Mouse (Mus musculus): ENCODE data around the gene Acot11.
"Not testable (repeated sequence)": the region's sequence is repeated elsewhere in the genome, so short reads cannot be mapped to it uniquely, and the experiment has no call there.

Acot11 gene

GRCm38 (mm10) chr4:106747001-106747580 lies 57.7 kb downstream of the Acot11 start:
- no peak overlapping the region for H3K4me3 ChIP-seq (replicated peaks; ENCODE audit: low read length)
- H3K4me1 ChIP-seq (replicated peaks; ENCODE audit: low read depth, low read length): peaks cover 13% of the 10 kb centered on the region
- H3K9me3 ChIP-seq (ENCODE audit: low read length): no peaks in the 10 kb centered on the region
- H3K36me3 ChIP-seq (ENCODE audit: insufficient read depth, low read length): peaks cover 8% of the 10 kb centered on the region; the same call in 1 of the 2 replicates
- TF ChIP-seq POU5F1 (IDR thresholded peaks at IDR 0.05; ENCODE audit: borderline replicate concordance, low read length): no peak
- TF ChIP-seq CTCF (conservative IDR thresholded peaks at IDR 0.05; ENCODE audit: low read length): no peak
- no peak for TF ChIP-seq NANOG (IDR thresholded peaks at IDR 0.05; ENCODE audit: borderline replicate concordance, low read length)
- H3K27me3 ChIP-seq (ENCODE audit: insufficient read depth, low read length): no peaks in the 10 kb centered on the region

GRCm38 (mm10) chr4:106745862-106746261 lies 58.9 kb downstream of the Acot11 start:
- Histone ChIP-seq H3K27me3 (ENCODE audit: insufficient read depth, low read length) (no peaks in the 10 kb centered on the region), H3K4me1 (replicated peaks; ENCODE audit: low read depth, low read length) (peaks cover 13% of the 10 kb centered on the region), H3K9me3 (ENCODE audit: low read length) (no peaks in the 10 kb centered on the region), H3K36me3 (ENCODE audit: insufficient read depth, low read length) (peaks cover 8% of the 10 kb centered on the region; the same call in 1 of the 2 replicates), H3K4me3 (replicated peaks; ENCODE audit: low read length) (no peak overlapping the region)
- TF ChIP-seq POU5F1 (IDR thresholded peaks at IDR 0.05; ENCODE audit: borderline replicate concordance, low read length): no peak
- TF ChIP-seq CTCF (conservative IDR thresholded peaks at IDR 0.05; ENCODE audit: low read length): no peak
- TF ChIP-seq NANOG (IDR thresholded peaks at IDR 0.05; ENCODE audit: borderline replicate concordance, low read length): no peak

- H3K36me3 ChIP-seq (ENCODE audit: insufficient read depth, low read length): no peaks in the 10 kb centered on the region
- no peak for TF ChIP-seq NANOG (IDR thresholded peaks at IDR 0.05; ENCODE audit: borderline replicate concordance, low read length)
- TF ChIP-seq CTCF (conservative IDR thresholded peaks at IDR 0.05; ENCODE audit: low read length): no peak
- TF ChIP-seq POU5F1 (IDR thresholded peaks at IDR 0.05; ENCODE audit: borderline replicate concordance, low read length): no peak
- H3K4me3 ChIP-seq (replicated peaks; ENCODE audit: low read length): no peak overlapping the region
- H3K4me1 ChIP-seq (replicated peaks; ENCODE audit: low read depth, low read length): no peaks in the 10 kb centered on the region
- no peaks in the 10 kb centered on the region for H3K9me3 ChIP-seq (ENCODE audit: low read length)
- H3K27me3 ChIP-seq (ENCODE audit: insufficient read depth, low read length): 0 out of 2 replicates have a peak, but pooled peaks cover 5% of the 10 kb centered on the region
Measured at GRCm38 (mm10) chr4:106737904-106738303, 66.9 kb downstream of the Acot11 start.

- not testable (repeated sequence) for H3K9me3 ChIP-seq (ENCODE audit: low read length); H3K27me3 ChIP-seq (ENCODE audit: insufficient read depth, low read length); H3K4me1 ChIP-seq (replicated peaks; ENCODE audit: low read depth, low read length); H3K36me3 ChIP-seq (ENCODE audit: insufficient read depth, low read length); H3K4me3 ChIP-seq (replicated peaks; ENCODE audit: low read length)
Measured at GRCm38 (mm10) chr4:106736884-106737283, 67.9 kb downstream of the Acot11 start.

GRCm38 (mm10) chr4:106733636-106734035 lies 71.2 kb downstream of the Acot11 start, which contains the start of gene Fam151a:
TSS of gene Fam151a (plus strand) at chr4:106733889.
- TF ChIP-seq CTCF (conservative IDR thresholded peaks at IDR 0.05; ENCODE audit: low read length) (no peak), NANOG (IDR thresholded peaks at IDR 0.05; ENCODE audit: borderline replicate concordance, low read length) (no peak), POU5F1 (IDR thresholded peaks at IDR 0.05; ENCODE audit: borderline replicate concordance, low read length) (no peak)
- Histone ChIP-seq H3K9me3 (ENCODE audit: low read length) (no peaks in the 10 kb centered on the region), H3K27me3 (ENCODE audit: insufficient read depth, low read length) (0 out of 2 replicates have a peak, but pooled peaks cover 5% of the 10 kb centered on the region), H3K4me1 (replicated peaks; ENCODE audit: low read depth, low read length) (no peaks in the 10 kb centered on the region), H3K4me3 (replicated peaks; ENCODE audit: low read length) (no peak within 1 kb of the TSS), H3K36me3 (ENCODE audit: insufficient read depth, low read length) (no peaks in the 10 kb centered on the region)

- no peaks in the 10 kb centered on the region for H3K36me3 ChIP-seq (ENCODE audit: insufficient read depth, low read length)
- H3K9me3 ChIP-seq (ENCODE audit: low read length): no peaks in the 10 kb centered on the region
- 0 out of 2 replicates have a peak, but pooled peaks cover 5% of the 10 kb centered on the region for H3K27me3 ChIP-seq (ENCODE audit: insufficient read depth, low read length)
- H3K4me3 ChIP-seq (replicated peaks; ENCODE audit: low read length): no peak within 1 kb of the TSS
- TF ChIP-seq CTCF (conservative IDR thresholded peaks at IDR 0.05; ENCODE audit: low read length): no peak
- no peak for TF ChIP-seq NANOG (IDR thresholded peaks at IDR 0.05; ENCODE audit: borderline replicate concordance, low read length)
- TF ChIP-seq POU5F1 (IDR thresholded peaks at IDR 0.05; ENCODE audit: borderline replicate concordance, low read length): no peak
- H3K4me1 ChIP-seq (replicated peaks; ENCODE audit: low read depth, low read length): no peaks in the 10 kb centered on the region
Measured at GRCm38 (mm10) chr4:106730814-106731213, 74.0 kb downstream of the Acot11 start, which contains the start of gene Mroh7. TSS of gene Mroh7 (minus strand) at chr4:106730925.

GRCm38 (mm10) chr4:106720631-106721030 lies 84.2 kb downstream of the Acot11 start:
- Histone ChIP-seq H3K9me3 (ENCODE audit: low read length) (no peaks in the 10 kb centered on the region), H3K4me3 (replicated peaks; ENCODE audit: low read length) (no peak overlapping the region), H3K4me1 (replicated peaks; ENCODE audit: low read depth, low read length) (no peaks in the 10 kb centered on the region), H3K36me3 (ENCODE audit: insufficient read depth, low read length) (no peaks in the 10 kb centered on the region), H3K27me3 (ENCODE audit: insufficient read depth, low read length) (peaks cover 23% of the 10 kb centered on the region; the same call in 1 of the 2 replicates)
- no peak for TF ChIP-seq POU5F1 (IDR thresholded peaks at IDR 0.05; ENCODE audit: borderline replicate concordance, low read length)
- TF ChIP-seq NANOG (IDR thresholded peaks at IDR 0.05; ENCODE audit: borderline replicate concordance, low read length): no peak
- no peak for TF ChIP-seq CTCF (conservative IDR thresholded peaks at IDR 0.05; ENCODE audit: low read length)

- Histone ChIP-seq H3K4me1 (replicated peaks; ENCODE audit: low read depth, low read length) (peaks cover 15% of the 10 kb centered on the region), H3K4me3 (replicated peaks; ENCODE audit: low read length) (no peak overlapping the region), H3K36me3 (ENCODE audit: insufficient read depth, low read length) (no peaks in the 10 kb centered on the region), H3K9me3 (ENCODE audit: low read length) (no peaks in the 10 kb centered on the region), H3K27me3 (ENCODE audit: insufficient read depth, low read length) (peaks cover 14% of the 10 kb centered on the region; the same call in 1 of the 2 replicates)
- no peak for TF ChIP-seq NANOG (IDR thresholded peaks at IDR 0.05; ENCODE audit: borderline replicate concordance, low read length)
- no peak for TF ChIP-seq POU5F1 (IDR thresholded peaks at IDR 0.05; ENCODE audit: borderline replicate concordance, low read length)
- no peak for TF ChIP-seq CTCF (conservative IDR thresholded peaks at IDR 0.05; ENCODE audit: low read length)
Measured at GRCm38 (mm10) chr4:106713622-106714021, 91.2 kb downstream of the Acot11 start.

- Histone ChIP-seq H3K9me3 (ENCODE audit: low read length) (no peaks in the 10 kb centered on the region), H3K4me1 (replicated peaks; ENCODE audit: low read depth, low read length) (peaks cover 50% of the 10 kb centered on the region), H3K36me3 (ENCODE audit: insufficient read depth, low read length) (no peaks in the 10 kb centered on the region), H3K4me3 (replicated peaks; ENCODE audit: low read length) (no peak overlapping the region), H3K27me3 (ENCODE audit: insufficient read depth, low read length) (peaks cover 9% of the 10 kb centered on the region; the same call in 1 of the 2 replicates)
- TF ChIP-seq CTCF (conservative IDR thresholded peaks at IDR 0.05; ENCODE audit: low read length) (peak; percentile 96), POU5F1 (IDR thresholded peaks at IDR 0.05; ENCODE audit: borderline replicate concordance, low read length) (no peak)
Measured at GRCm38 (mm10) chr4:106708408-106708807, 96.4 kb downstream of the Acot11 start.

Data from E14TG2a.4 (cell line).